Mouse (Mus musculus): ENCODE data around the gene Rbm34. TPM values are rescaled to one million over a fixed set of nuclear protein-coding genes. Genes with fewer than 3 reads are reported as not detected.

The Rbm34 gene
- total and polyA plus RNA-seq, 3 experiments = 25.9 TPM; not detected in 1

GRCm38 (mm10) chr8:126971314-126971664, 418 bp upstream of the Rbm34 start:
- peaks cover 4 to 6% of the 10 kb centered on the region in 2 experiments; a peak in 3 of 4 replicates for H3K4me1 ChIP-seq (ENCODE audit: control insufficient read depth in 1 of 2, insufficient read depth in 2 of 2, low read length in 2 of 2)
- peak overlapping the region; percentile 56 for H3K27ac ChIP-seq (ENCODE audit: control insufficient read depth, low read depth, low read length)
- no peaks in the 10 kb centered on the region for H3K27me3 ChIP-seq (ENCODE audit: control insufficient read depth in 1 of 2, insufficient read depth in 2 of 2, low read length in 2 of 2)

GRCm38 (mm10) chr8:126969546-126969945, 1.3 kb downstream of the Rbm34 start:
- DNase-seq (ENCODE audit: low read depth, low spot score) = no peak
- Histone ChIP-seq H3K36me3 (ENCODE audit: control insufficient read depth in 1 of 2, insufficient read depth in 2 of 2, low read length in 2 of 2) (peaks cover 7 to 9% of the 10 kb centered on the region in 2 experiments), H3K4me1 (ENCODE audit: control insufficient read depth in 1 of 2, insufficient read depth in 2 of 2, low read length in 2 of 2) (peaks cover 4 to 6% of the 10 kb centered on the region in 2 experiments; a peak in 3 of 4 replicates), H3K4me3 (ENCODE audit: control insufficient read depth in 1 of 2, insufficient read depth in 1 of 2, low read depth in 2 of 2, low read length in 2 of 2) (peak overlapping the region in 1 of 2 experiments; percentile 16; a peak in 1 of 4 replicates), H3K9ac (ENCODE audit: control insufficient read depth, low read depth, low read length, poor library complexity, severe bottlenecking) (no peak overlapping the region), H3K27me3 (ENCODE audit: control insufficient read depth in 1 of 2, insufficient read depth in 2 of 2, low read length in 2 of 2) (no peaks in the 10 kb centered on the region), H3K9me3 (replicated peaks; ENCODE audit: insufficient read depth, low read length) (no peaks in the 10 kb centered on the region), H3K79me2 (ENCODE audit: control insufficient read depth, insufficient read depth, low read length, poor library complexity) (peaks cover 24% of the 10 kb centered on the region), H3K27ac (ENCODE audit: control insufficient read depth, low read depth, low read length) (no peak overlapping the region)
- TF ChIP-seq JUND (IDR thresholded peaks at IDR 0.05; ENCODE audit: low read depth, low read length) (no peak), CHD2 (IDR thresholded peaks at IDR 0.05; ENCODE audit: low read length) (no peak), UBTF (IDR thresholded peaks at IDR 0.05; ENCODE audit: borderline replicate concordance, insufficient read depth, low read depth, low read length) (no peak), TBP (IDR thresholded peaks at IDR 0.05; ENCODE audit: low read depth, low read length) (no peak), ZMIZ1 (IDR thresholded peaks at IDR 0.05; ENCODE audit: low read depth, low read length) (no peak), MAFK (IDR thresholded peaks at IDR 0.05; ENCODE audit: borderline replicate concordance, low read depth, low read length) (no peak), NRF1 (IDR thresholded peaks at IDR 0.05; ENCODE audit: insufficient read depth, low read depth, low read length, poor library complexity, severe bottlenecking) (no peak), MAZ (IDR thresholded peaks at IDR 0.05; ENCODE audit: low read depth, low read length) (no peak), POLR2AphosphoS2 (IDR thresholded peaks at IDR 0.05; ENCODE audit: low read length) (no peak), SIN3A (IDR thresholded peaks at IDR 0.05; ENCODE audit: low read length) (no peak), ETS1 (IDR thresholded peaks at IDR 0.05; ENCODE audit: low read depth, low read length) (no peak), BHLHE40 (IDR thresholded peaks at IDR 0.05; ENCODE audit: borderline replicate concordance, low read depth, low read length) (no peak), ZKSCAN1 (IDR thresholded peaks at IDR 0.05; ENCODE audit: low read depth, low read length) (no peak)

More at GRCm38 (mm10) chr8:126971314-126971664, 418 bp upstream of the Rbm34 start:
- Histone ChIP-seq H3K36me3 (ENCODE audit: control insufficient read depth in 1 of 2, insufficient read depth in 2 of 2, low read length in 2 of 2) (peaks cover 2 to 9% of the 10 kb centered on the region in 2 experiments; a peak in 3 of 4 replicates), H3K9ac (ENCODE audit: control insufficient read depth, low read depth, low read length, poor library complexity, severe bottlenecking) (peak overlapping the region; percentile 86), H3K79me2 (ENCODE audit: control insufficient read depth, insufficient read depth, low read length, poor library complexity) (peaks cover 24% of the 10 kb centered on the region), H3K9me3 (replicated peaks; ENCODE audit: insufficient read depth, low read length) (no peaks in the 10 kb centered on the region), H3K4me3 (ENCODE audit: control insufficient read depth in 1 of 2, insufficient read depth in 1 of 2, low read depth in 2 of 2, low read length in 2 of 2) (peak overlapping the region; percentile 57 to 59)
- no peak for DNase-seq (ENCODE audit: low read depth, low spot score)
- no peak for TF ChIP-seq ZNF384 (IDR thresholded peaks at IDR 0.05; ENCODE audit: low read depth, low read length)
- TF ChIP-seq MAX (IDR thresholded peaks at IDR 0.05; ENCODE audit: low read length) = 0 out of 2 replicates have a peak, but pooled peaks have one; percentile 42
- TF ChIP-seq EP300 (IDR thresholded peaks at IDR 0.05; ENCODE audit: low read depth in 1 of 2, low read length in 2 of 2) = no peak
